Mouse (Mus musculus) lung, embryonic 14.5 days (tissue): ENCODE data around the gene Gm5447. TPM values are rescaled to one million over a fixed set of nuclear protein-coding genes. Genes with fewer than 3 reads are reported as not detected.

ENCODE experiments used
- ATAC-seq: fragments of 200-750 bp; cut with Nextera tagmentation; 2 replicates; pipeline ENCODE4 v1.8.0; 2017; ENCODE audit warnings: mild to moderate bottlenecking, moderate TSS enrichment, moderate library complexity; ENCODE audit not compliant: insufficient read depth
- DNase-seq: peaks from one replicate; pipeline ENCODE4 v3.0.0-alpha.2; 2015
- H3K27ac ChIP-seq: fragments of 300-500 bp; sonication (generic); 2 replicates; pipeline ENCODE4 v1.5.1; 2014; ENCODE audit warnings: low read depth, mild to moderate bottlenecking, moderate library complexity
- H3K27me3 ChIP-seq: fragments of 300-500 bp; sonication (generic); 2 replicates; pipeline ENCODE4 v1.6.1; 2014; ENCODE audit warnings: low read length, control low read depth; ENCODE audit not compliant: insufficient read depth
- H3K36me3 ChIP-seq: fragments of 300-500 bp; sonication (generic); 2 replicates; pipeline ENCODE4 v1.6.1; 2014; ENCODE audit warnings: control low read depth; ENCODE audit not compliant: insufficient read depth
- H3K4me1 ChIP-seq: fragments of 300-500 bp; sonication (generic); 2 replicates; pipeline ENCODE4 v1.6.1; 2014; ENCODE audit warnings: antibody characterized with exemption, control low read depth; ENCODE audit not compliant: insufficient read depth
- H3K4me2 ChIP-seq: fragments of 300-500 bp; sonication (generic); 2 replicates; pipeline ENCODE4 v1.6.1; 2014; ENCODE audit warnings: mild to moderate bottlenecking
- H3K4me3 ChIP-seq: fragments of 300-500 bp; sonication (generic); 2 replicates; pipeline ENCODE4 v1.5.1; 2014; ENCODE audit warnings: low read depth, low read length
- H3K9ac ChIP-seq: fragments of 300-500 bp; sonication (generic); 2 replicates; pipeline ENCODE4 v1.6.1; 2014
- H3K9me3 ChIP-seq: fragments of 300-500 bp; sonication (generic); 2 replicates; pipeline ENCODE4 v1.6.1; 2016; ENCODE audit warnings: low read depth, low read length, control low read depth
- CTCF ChIP-seq: IDR thresholded peaks from 2 replicates; pipeline ENCODE4 v1.5.1; 2016; ENCODE audit warnings: antibody characterized with exemption, low read depth
- WGBS: fragments of 180-500 bp; shearing (Covaris S2); extraction: QIAGEN DNeasy Blood & Tissue Kit; methylation state at CpG from one replicate; pipeline ENCODE4 v1.1.7; 2014; 5-methylcytosine and 5-hydroxymethylcytosine counted together
- polyA plus RNA-seq: library from polyadenylated mRNA; unstranded; fragments of >200 nt; fragmentation: Nextera tagmentation; extraction: Ambion mirVana; gene quantifications from 2 replicates; pipeline ENCODE4 v1.2.1, GENCODE M21; 2014

Gm5447 gene
- 0.14 TPM in 1 of 2 replicates, not detected in the other for polyA plus RNA-seq

GRCm38 (mm10) chr13:30973501-30974246, at the start of gene Gm5447, which contains the start of gene Exoc2:
Gm5447 (plus strand) TSS chr13:30974204.
Exoc2 (minus strand) TSS chr13:30974093.
- WGBS = under 1% methylated on average over 54 of the region's 54 CpGs
- no peak for TF ChIP-seq CTCF
- Histone ChIP-seq H3K4me2 (peak within 1 kb of the TSS; percentile 64), H3K27me3 (0 out of 2 replicates have a peak, but pooled peaks cover 3% of the 10 kb centered on the region), H3K9ac (peak within 1 kb of the TSS; percentile 93), H3K4me3 (peak within 1 kb of the TSS; percentile 90), H3K36me3 (no peaks in the 10 kb centered on the region), H3K9me3 (no peaks in the 10 kb centered on the region), H3K27ac (peak within 1 kb of the TSS; percentile 91), H3K4me1 (peaks cover 13% of the 10 kb centered on the region)
- DNase-seq = peak; percentile 95
- peak; percentile 98 for ATAC-seq

- no peak for DNase-seq
- WGBS = 70% methylated on average over 6 of the region's 6 CpGs
- ATAC-seq = no peak
These were observed 49.7 kb upstream of the Gm5447 start for GRCm38 (mm10) chr13:30924269-30924668.

GRCm38 (mm10) chr13:30929119-30929518, 44.9 kb upstream of the Gm5447 start:
- Histone ChIP-seq H3K9me3 (no peaks in the 10 kb centered on the region), H3K27ac (no peak overlapping the region), H3K4me3 (no peak overlapping the region), H3K9ac (no peak overlapping the region), H3K4me2 (no peak overlapping the region), H3K4me1 (no peaks in the 10 kb centered on the region), H3K27me3 (no peaks in the 10 kb centered on the region), H3K36me3 (peaks cover 10% of the 10 kb centered on the region; the same call in 1 of the 2 replicates)
- no peak for ATAC-seq
- no peak for DNase-seq
- no peak for TF ChIP-seq CTCF
- WGBS = 77% methylated on average over 2 of the region's 2 CpGs

More at GRCm38 (mm10) chr13:30924269-30924668, 49.7 kb upstream of the Gm5447 start:
- no peak overlapping the region for H3K9ac ChIP-seq
- H3K9me3 ChIP-seq = no peaks in the 10 kb centered on the region
- no peak overlapping the region for H3K4me2 ChIP-seq
- no peaks in the 10 kb centered on the region for H3K27me3 ChIP-seq
- no peaks in the 10 kb centered on the region for H3K4me1 ChIP-seq
- H3K4me3 ChIP-seq = no peak overlapping the region
- no peak overlapping the region for H3K27ac ChIP-seq
- peaks cover 10% of the 10 kb centered on the region; the same call in 1 of the 2 replicates for H3K36me3 ChIP-seq
- no peak for TF ChIP-seq CTCF

GRCm38 (mm10) chr13:30931613-30932012, 42.4 kb upstream of the Gm5447 start:
- Histone ChIP-seq H3K4me1 (no peaks in the 10 kb centered on the region), H3K27me3 (no peaks in the 10 kb centered on the region), H3K9ac (no peak overlapping the region), H3K4me2 (no peak overlapping the region), H3K36me3 (peaks cover 3% of the 10 kb centered on the region; the same call in 1 of the 2 replicates), H3K4me3 (no peak overlapping the region), H3K9me3 (no peaks in the 10 kb centered on the region), H3K27ac (no peak overlapping the region)
- ATAC-seq (no peak), DNase-seq (no peak)
- WGBS = 78% methylated on average over 4 of the region's 4 CpGs
- TF ChIP-seq CTCF = no peak

- peaks cover 10% of the 10 kb centered on the region; the same call in 1 of the 2 replicates for H3K36me3 ChIP-seq
- no peaks in the 10 kb centered on the region for H3K9me3 ChIP-seq
- no peak for DNase-seq
- no peak for TF ChIP-seq CTCF
- H3K27me3 ChIP-seq = no peaks in the 10 kb centered on the region
- ATAC-seq = no peak
- H3K27ac ChIP-seq = no peak overlapping the region
- WGBS = 82% methylated on average over 6 of the region's 6 CpGs
- H3K9ac ChIP-seq = no peak overlapping the region
- H3K4me3 ChIP-seq = no peak overlapping the region
- H3K4me1 ChIP-seq = no peaks in the 10 kb centered on the region
- H3K4me2 ChIP-seq = no peak overlapping the region
These were observed 41.0 kb upstream of the Gm5447 start for GRCm38 (mm10) chr13:30932972-30933371.

GRCm38 (mm10) chr13:30945788-30946187, 28.2 kb upstream of the Gm5447 start:
- ATAC-seq (no peak), DNase-seq (no peak)
- TF ChIP-seq CTCF = no peak
- Histone ChIP-seq H3K9me3 (no peaks in the 10 kb centered on the region), H3K27me3 (no peaks in the 10 kb centered on the region), H3K4me3 (no peak overlapping the region), H3K4me2 (no peak overlapping the region), H3K4me1 (peaks cover 5% of the 10 kb centered on the region; the same call in 1 of the 2 replicates), H3K9ac (no peak overlapping the region), H3K36me3 (0 out of 2 replicates have a peak, but pooled peaks cover 5% of the 10 kb centered on the region), H3K27ac (no peak overlapping the region)

GRCm38 (mm10) chr13:30947129-30947528, 26.9 kb upstream of the Gm5447 start:
- no peak for TF ChIP-seq CTCF
- Histone ChIP-seq H3K9me3 (no peaks in the 10 kb centered on the region), H3K4me2 (no peak overlapping the region), H3K4me1 (peaks cover 5% of the 10 kb centered on the region; the same call in 1 of the 2 replicates), H3K36me3 (0 out of 2 replicates have a peak, but pooled peaks cover 5% of the 10 kb centered on the region), H3K27ac (no peak overlapping the region), H3K9ac (no peak overlapping the region), H3K27me3 (no peaks in the 10 kb centered on the region), H3K4me3 (no peak overlapping the region)
- ATAC-seq (0 out of 2 replicates have a peak, but pooled peaks have one; percentile 14), DNase-seq (no peak)
- WGBS = 82% methylated on average over 15 of the region's 15 CpGs
